Mouse (Mus musculus): Measurements from ENCODE around the gene Ranbp1.

GRCm38 (mm10) chr16:18231047-18231446, 17.5 kb downstream of the Ranbp1 start:
- no peak for TF ChIP-seq POLR2A (IDR thresholded peaks at IDR 0.05; ENCODE audit: insufficient read depth, low read depth, low read length)
- no peak for TF ChIP-seq CTCF (IDR thresholded peaks at IDR 0.05; ENCODE audit: insufficient read depth, low read depth, low read length)
